In genomic region chr2:13404986-13405678, GRCm38 (mm10) we compare ENCODE assay signal across 24 mouse cellular contexts.
DNase-seq lines count a peak whose midpoint lies in the region; TF ChIP-seq lines count a peak whose summit lies in the region.
"Had no signal": no experiment of that assay in that cellular context is flagged by ENCODE, and none has a peak within 500 bp of the region (broad histone marks: within the 10 kb centered on the region; RNA-seq: fewer than 3 reads in every experiment).

No protein-coding gene starts in this region.

- H3K9ac ChIP-seq in heart, adult 2 months (ENCODE audit: low read depth, low read length), result no peak overlapping the region
- H3K9ac ChIP-seq: forebrain, embryonic 12.5 days; heart, embryonic 15.5 days; hindbrain, embryonic 12.5 days; limb, embryonic 15.5 days; liver, postnatal 0 days; stomach, embryonic 15.5 days had no signal

- no peak for TF ChIP-seq EP300 in heart, adult 2 months (IDR thresholded peaks at IDR 0.05; ENCODE audit: insufficient read depth, low read depth, low read length)

- H3K4me3 ChIP-seq in heart, adult 2 months, result no peak overlapping the region
- no peak overlapping the region for H3K4me3 ChIP-seq in lung, adult 2 months (replicated peaks; ENCODE audit: extremely low read depth, low read depth, low read length)
- H3K4me3 ChIP-seq: forebrain, embryonic 12.5 days; heart, embryonic 15.5 days; hindbrain, embryonic 12.5 days; layer of hippocampus, adult 2 months; limb, embryonic 15.5 days; stomach, embryonic 15.5 days had no signal

- intact Hi-C loops in heart, adult 2 months (cut with DNase I), result loop anchor here (1.0 kb wide), 1 partner anchor 16 kb away; no protein-coding TSS in a partner anchor
- intact Hi-C loops in heart, postnatal 36 days (cut with DNase I), result no loop called here

- H3K79me2 ChIP-seq in heart, adult 2 months (replicated peaks; ENCODE audit: control insufficient read depth, insufficient read depth, low read length), result no peaks in the 10 kb centered on the region

- TF ChIP-seq POLR2A in heart, adult 2 months (IDR thresholded peaks at IDR 0.05; ENCODE audit: insufficient read depth, low read depth, low read length), result no peak
- TF ChIP-seq POLR2A in lung, adult 2 months (IDR thresholded peaks at IDR 0.05; ENCODE audit: borderline replicate concordance, extremely low read depth, low read depth, low read length), result no peak

- H3K27ac ChIP-seq in heart, adult 2 months, result peak overlapping the region; percentile 15; the same call in 1 of the 2 replicates
- H3K27ac ChIP-seq: forebrain, embryonic 12.5 days; heart, embryonic 15.5 days; hindbrain, embryonic 12.5 days; layer of hippocampus, adult 2 months; limb, embryonic 15.5 days; stomach, embryonic 15.5 days had no signal

- H3K36me3 ChIP-seq in heart, adult 2 months (ENCODE audit: control insufficient read depth, insufficient read depth, low read length), result peaks cover 10% of the 10 kb centered on the region
- H3K36me3 ChIP-seq: forebrain, embryonic 12.5 days; G1E; heart, embryonic 15.5 days; hindbrain, embryonic 12.5 days; limb, embryonic 15.5 days; stomach, embryonic 15.5 days had no signal

- no peaks in the 10 kb centered on the region for H3K27me3 ChIP-seq in heart, adult 2 months (ENCODE audit: control insufficient read depth, insufficient read depth, low read length)
- H3K27me3 ChIP-seq: forebrain, embryonic 12.5 days; heart, embryonic 15.5 days; hindbrain, embryonic 12.5 days; limb, embryonic 15.5 days; stomach, embryonic 15.5 days had no signal

- 49% methylated on average over 5 of the region's 5 CpGs for WGBS in heart, adult 2 months
- 58% methylated on average over 5 of the region's 5 CpGs for WGBS in lung, adult 2 months

- peaks cover 6% of the 10 kb centered on the region for H3K4me1 ChIP-seq in heart, adult 2 months (ENCODE audit: control insufficient read depth, insufficient read depth, low read length)
- H3K4me1 ChIP-seq in lung, adult 2 months (ENCODE audit: control insufficient read depth, insufficient read depth, low read length), result peaks cover 12% of the 10 kb centered on the region
- H3K4me1 ChIP-seq: stomach, embryonic 15.5 days had no signal

- DNase-seq in heart, adult 2 months, result no peak
- no peak for DNase-seq in heart, postnatal 36 days
- peak; percentile 17 for DNase-seq in urinary bladder, postnatal 14 days (ENCODE audit: low spot score)
- no peak for DNase-seq in urinary bladder, postnatal 4 days (ENCODE audit: low spot score in 2 of 2)
- DNase-seq in adipocyte (ENCODE audit: low spot score), result peak; percentile 45
- DNase-seq in ovary, postnatal 10 days (ENCODE audit: low spot score), result no peak
- DNase-seq in lung, adult 2 months, result no peak
- DNase-seq: adrenal gland, postnatal 14 days; cerebellum, adult 2 months; gastrocnemius, postnatal 25 days; kidney, adult 18-20 months; kidney, postnatal 14 days; liver, postnatal 0 days; lung, postnatal 36 days; retina, postnatal 1 day; thymus, adult 18-20 months; thymus, postnatal 4 days had no signal

- TF ChIP-seq CTCF in heart, adult 2 months (IDR thresholded peaks at IDR 0.05), result no peak
- TF ChIP-seq CTCF in lung, adult 2 months (IDR thresholded peaks at IDR 0.05; ENCODE audit: insufficient read depth, low read length), result no peak

Comparison
In these comparisons a context has a peak if more than half of its experiments do, and no peak if none do; other contexts are left out.
1. DNase-seq: peak in urinary bladder, postnatal 14 days (single experiment) and adipocyte (single experiment); none in heart, adult 2 months (0 of 2), heart, postnatal 36 days (0 of 2), urinary bladder, postnatal 4 days (0 of 2), ovary, postnatal 10 days (single experiment) and lung, adult 2 months (single experiment).